Mouse (Mus musculus) CH12.LX (cell line): Measurements from ENCODE around the gene Wnt5a. TPM values are rescaled to one million over a fixed set of nuclear protein-coding genes. Genes with fewer than 3 reads are reported as not detected.

ENCODE experiments used
- DNase-seq: peaks from one replicate; pipeline ENCODE4 v3.0.0-alpha.2; 2013; ENCODE audit errors: extremely low read depth
- H3K27ac ChIP-seq: 2 replicates; pipeline ENCODE4 v1.5.1; 2012; ENCODE audit warnings: low read depth, mild to moderate bottlenecking, control low read depth, moderate library complexity; ENCODE audit not compliant: insufficient read depth
- H3K27me3 ChIP-seq: replicated peaks from 2 replicates; pipeline ENCODE3; 2012; ENCODE audit warnings: inconsistent platforms
- H3K36me3 ChIP-seq, 2 experiments: replicated peaks in 1 of 2; 2 replicates each; pipeline versions ENCODE3 to v1.6.1; 2012; ENCODE audit warnings: inconsistent platforms in 1 of 2, low read length in 1 of 2, mild to moderate bottlenecking in 1 of 2, mixed read lengths in 1 of 2, moderate library complexity in 1 of 2; ENCODE audit not compliant: control insufficient read depth in 1 of 2, insufficient read depth in 1 of 2
- H3K4me1 ChIP-seq, 2 experiments: 2 replicates each; pipeline ENCODE4 v1.6.1; 2012; ENCODE audit warnings: inconsistent platforms in 1 of 2, moderate library complexity in 1 of 2; ENCODE audit not compliant: insufficient read depth in 2 of 2, control insufficient read depth in 1 of 2
- H3K4me2 ChIP-seq: 2 replicates; pipeline ENCODE4 v1.6.1; 2012; ENCODE audit warnings: low read depth, mild to moderate bottlenecking, control low read depth; ENCODE audit not compliant: poor library complexity, insufficient read depth, severe bottlenecking
- H3K4me3 ChIP-seq, 3 experiments: fragments of 150-350 bp in 1 of 3; sonication (generic) in 1 of 3; replicated peaks in 1 of 3; 2 replicates each; pipeline versions ENCODE3 to v1.5.1; 2011 to 2012; ENCODE audit warnings: low read depth in 2 of 3, low read length in 2 of 3, mild to moderate bottlenecking in 2 of 3, moderate library complexity in 2 of 3, control low read depth in 1 of 3, improper control_type of control experiment in 1 of 3, inconsistent platforms in 1 of 3, mixed read lengths in 1 of 3; ENCODE audit not compliant: poor library complexity in 1 of 3
- H3K79me2 ChIP-seq: replicated peaks from 2 replicates; pipeline ENCODE4 v1.6.1; 2012; ENCODE audit warnings: mild to moderate bottlenecking, moderate library complexity; ENCODE audit not compliant: control insufficient read depth, poor library complexity, insufficient read depth, severe bottlenecking; ENCODE audit errors: extremely low read depth
- H3K9ac ChIP-seq: 2 replicates; pipeline ENCODE4 v1.6.1; 2012; ENCODE audit warnings: low read depth, mild to moderate bottlenecking, control low read depth, moderate library complexity; ENCODE audit not compliant: insufficient read depth
- H3K9me3 ChIP-seq: replicated peaks from 2 replicates; pipeline ENCODE3; 2012; ENCODE audit warnings: low read length, inconsistent platforms, mixed read lengths
- BHLHE40 ChIP-seq: IDR thresholded peaks from 2 replicates; pipeline ENCODE4 v1.6.1; 2011; ENCODE audit warnings: mild to moderate bottlenecking, low read depth, low read length, improper control_type of control experiment
- CHD2 ChIP-seq: IDR thresholded peaks from 2 replicates; pipeline ENCODE4 v1.6.1; 2011; ENCODE audit warnings: low read length, improper control_type of control experiment
- CTCF ChIP-seq, 2 experiments: IDR thresholded peaks in 1 of 2; conservative IDR thresholded peaks in 1 of 2; 2 replicates each; pipeline ENCODE4 v1.5.1; 2011 to 2012; ENCODE audit warnings: low read depth in 2 of 2, low read length in 2 of 2, improper control_type of control experiment in 1 of 2, inconsistent platforms in 1 of 2, mild to moderate bottlenecking in 1 of 2, moderate library complexity in 1 of 2
- ETS1 ChIP-seq: conservative IDR thresholded peaks from 2 replicates; pipeline ENCODE4 v1.6.1; 2012; ENCODE audit warnings: low read depth, mild to moderate bottlenecking, inconsistent platforms, low read length, improper control_type of control experiment, moderate library complexity
- HCFC1 ChIP-seq: IDR thresholded peaks from 2 replicates; pipeline ENCODE4 v1.6.1; 2012; ENCODE audit warnings: low read depth, mild to moderate bottlenecking, inconsistent platforms, low read length, improper control_type of control experiment
- IRF4 ChIP-seq: IDR thresholded peaks from 2 replicates; pipeline ENCODE4 v1.6.1; 2014; ENCODE audit warnings: low read depth, mild to moderate bottlenecking, inconsistent platforms, low read length, improper control_type of control experiment
- JUND ChIP-seq: conservative IDR thresholded peaks from 2 replicates; pipeline ENCODE4 v1.6.1; 2011; ENCODE audit warnings: low read depth, low read length, improper control_type of control experiment
- MAFK ChIP-seq: IDR thresholded peaks from 2 replicates; pipeline ENCODE4 v1.6.1; 2011; ENCODE audit warnings: low read length, improper control_type of control experiment; ENCODE audit not compliant: insufficient replicate concordance
- MAX ChIP-seq: IDR thresholded peaks from 2 replicates; pipeline ENCODE4 v1.6.1; 2011; ENCODE audit warnings: low read length, improper control_type of control experiment
- MAZ ChIP-seq: IDR thresholded peaks from 2 replicates; pipeline ENCODE4 v1.6.1; 2012; ENCODE audit warnings: low read depth, mild to moderate bottlenecking, inconsistent platforms, low read length, improper control_type of control experiment, moderate library complexity
- MEF2A ChIP-seq: IDR thresholded peaks from 2 replicates; pipeline ENCODE4 v1.6.1; 2014; ENCODE audit warnings: low read depth, mild to moderate bottlenecking, inconsistent platforms, low read length, improper control_type of control experiment, borderline replicate concordance
- PAX5 ChIP-seq: IDR thresholded peaks from 2 replicates; pipeline ENCODE4 v1.6.1; 2012; ENCODE audit warnings: low read length, inconsistent platforms, mixed read lengths
- POLR2A ChIP-seq: IDR thresholded peaks from 2 replicates; pipeline ENCODE4 v1.6.1; 2011; ENCODE audit warnings: low read depth, mild to moderate bottlenecking, improper control_type of control experiment, low read length
- RCOR1 ChIP-seq: conservative IDR thresholded peaks from 2 replicates; pipeline ENCODE4 v1.6.1; 2012; ENCODE audit warnings: low read depth, mild to moderate bottlenecking, inconsistent platforms, low read length, improper control_type of control experiment
- SIN3A ChIP-seq: IDR thresholded peaks from 2 replicates; pipeline ENCODE4 v1.6.1; 2012; ENCODE audit warnings: low read length, improper control_type of control experiment, inconsistent platforms
- SMC3 ChIP-seq: IDR thresholded peaks from 2 replicates; pipeline ENCODE4 v1.6.1; 2011; ENCODE audit warnings: low read depth, low read length, improper control_type of control experiment
- TCF12 ChIP-seq: IDR thresholded peaks from 2 replicates; pipeline ENCODE4 v1.6.1; 2014; ENCODE audit warnings: low read depth, mild to moderate bottlenecking, inconsistent platforms, low read length, improper control_type of control experiment
- USF1 ChIP-seq: IDR thresholded peaks from 2 replicates; pipeline ENCODE4 v1.6.1; 2014; ENCODE audit warnings: low read depth, mild to moderate bottlenecking, inconsistent platforms, low read length, improper control_type of control experiment
- USF2 ChIP-seq: conservative IDR thresholded peaks from 2 replicates; pipeline ENCODE4 v1.6.1; 2011; ENCODE audit warnings: low read depth, low read length, improper control_type of control experiment
- ZMIZ1 ChIP-seq: IDR thresholded peaks from 2 replicates; pipeline ENCODE4 v1.6.1; 2012; ENCODE audit warnings: low read depth, mild to moderate bottlenecking, inconsistent platforms, low read length, improper control_type of control experiment
- dilution Hi-C: fragments of 300-500 bp; cut with MboI; formaldehyde crosslinking; loops from 2 replicates; pipeline ENCODE4 v1.14.3; 2020; ENCODE audit warnings: low sequenced_read_pairs; ENCODE audit not compliant: extremely low pct_unique_long_range_greater_than_20kb, extremely low pct_ligation_motif_present
- in situ Hi-C: fragments of 300-500 bp; cut with MboI; formaldehyde crosslinking; loops from 3 replicates; pipeline ENCODE4 v1.14.3; 2019; ENCODE audit warnings: low sequenced_read_pairs, low pct_ligation_motif_present, low pct_unique_long_range_greater_than_20kb, mixed read lengths
- polyA plus RNA-seq: library from polyadenylated mRNA; unstranded; fragments of >175 nt; gene quantifications from 2 replicates; pipeline ENCODE4 v1.2.1, GENCODE M21; 2012; ENCODE audit warnings: low read depth; ENCODE audit not compliant: insufficient read length
- total RNA-seq, 2 experiments: library from RNA; depleted of rRNA; stranded (reverse); fragments of 300-350 nt in 1 of 2; fragments of >200 nt in 1 of 2; gene quantifications; 2 replicates each; pipeline ENCODE4 v1.2.3; 2012 to 2014

Gene Wnt5a
- total and polyA plus RNA-seq, 3 experiments = not detected

GRCm38 (mm10) chr14:28475421-28475820 lies 29.1 kb upstream of the Wnt5a start:
- dilution Hi-C loops = no loop called here

GRCm38 (mm10) chr14:28476746-28477145 lies 27.8 kb upstream of the Wnt5a start:
- Histone ChIP-seq H3K4me1 (no peaks in the 10 kb centered on the region), H3K27ac (no peak overlapping the region), H3K4me2 (no peak overlapping the region), H3K79me2 (no peaks in the 10 kb centered on the region), H3K9me3 (peaks cover 74% of the 10 kb centered on the region), H3K4me3 (no peak overlapping the region), H3K9ac (no peak overlapping the region), H3K27me3 (no peaks in the 10 kb centered on the region), H3K36me3 (no peaks in the 10 kb centered on the region)
- in situ Hi-C loops (no loop called here), dilution Hi-C loops (no loop called here)
- TF ChIP-seq RCOR1 (no peak), MAFK (no peak), HCFC1 (no peak), MAX (no peak)
- no peak for DNase-seq

More at GRCm38 (mm10) chr14:28475421-28475820, 29.1 kb upstream of the Wnt5a start:
- H3K4me1 ChIP-seq = no peaks in the 10 kb centered on the region
- H3K9ac ChIP-seq = no peak overlapping the region
- TF ChIP-seq MEF2A (no peak), PAX5 (no peak), MAZ (no peak), MAFK (no peak), HCFC1 (no peak), SMC3 (no peak), SIN3A (no peak), USF2 (no peak), CTCF (conservative IDR thresholded peaks at IDR 0.05 in 1 of 2, IDR thresholded peaks at IDR 0.05 in 1 of 2; ENCODE audit: low read depth in 2 of 2, low read length in 2 of 2) (no peak), RCOR1 (no peak), USF1 (no peak), POLR2A (no peak), BHLHE40 (no peak), JUND (no peak), ZMIZ1 (no peak), IRF4 (no peak), ETS1 (no peak), CHD2 (no peak), TCF12 (no peak)
- no peak overlapping the region for H3K4me2 ChIP-seq
- H3K27me3 ChIP-seq = no peaks in the 10 kb centered on the region
- no peak overlapping the region for H3K4me3 ChIP-seq
- H3K9me3 ChIP-seq = peaks cover 74% of the 10 kb centered on the region
- DNase-seq = no peak
- in situ Hi-C loops = no loop called here
- H3K36me3 ChIP-seq = no peaks in the 10 kb centered on the region
- H3K79me2 ChIP-seq = no peaks in the 10 kb centered on the region
- no peak overlapping the region for H3K27ac ChIP-seq
